Mouse (Mus musculus) hindbrain, embryonic 15.5 days (tissue): ENCODE data around the gene Triobp. TPM values are rescaled to one million over a fixed set of nuclear protein-coding genes. Genes with fewer than 3 reads are reported as not detected.

Source experiments
- ATAC-seq: fragments of 200-750 bp; cut with Nextera tagmentation; 2 replicates; pipeline ENCODE4 v1.8.0; 2017; ENCODE audit warnings: low read depth, moderate number of reproducible peaks, moderate TSS enrichment; ENCODE audit not compliant: low FRiP score
- H3K27ac ChIP-seq: fragments of 300-500 bp; sonication (generic); replicated peaks from 2 replicates; pipeline ENCODE4 v1.5.1; 2015; ENCODE audit warnings: mild to moderate bottlenecking, inconsistent platforms
- H3K27me3 ChIP-seq: fragments of 300-500 bp; sonication (generic); 2 replicates; pipeline ENCODE4 v1.6.1; 2015; ENCODE audit warnings: control low read depth, inconsistent platforms
- H3K36me3 ChIP-seq: fragments of 300-500 bp; sonication (generic); 2 replicates; pipeline ENCODE4 v1.6.1; 2015; ENCODE audit warnings: control low read depth, inconsistent platforms
- H3K4me1 ChIP-seq: fragments of 300-500 bp; sonication (generic); replicated peaks from 2 replicates; pipeline ENCODE4 v1.6.1; 2015; ENCODE audit warnings: control low read depth, inconsistent platforms
- H3K4me2 ChIP-seq: fragments of 300-500 bp; sonication (generic); 2 replicates; pipeline ENCODE4 v1.6.1; 2015; ENCODE audit warnings: moderate library complexity, mild to moderate bottlenecking, inconsistent platforms
- H3K4me3 ChIP-seq: fragments of 300-500 bp; sonication (generic); 2 replicates; pipeline ENCODE4 v1.5.1; 2015; ENCODE audit warnings: mild to moderate bottlenecking, inconsistent platforms
- H3K9ac ChIP-seq: fragments of 300-500 bp; sonication (generic); 2 replicates; pipeline ENCODE4 v1.6.1; 2015; ENCODE audit warnings: inconsistent platforms
- H3K9me3 ChIP-seq: fragments of 300-500 bp; sonication (generic); 2 replicates; pipeline ENCODE4 v1.6.1; 2016; ENCODE audit warnings: control low read depth, inconsistent platforms
- WGBS: fragments of 180-500 bp; shearing (Covaris S2); methylation state at CpG from one replicate; pipeline ENCODE4 v1.1.7; 2015; 5-methylcytosine and 5-hydroxymethylcytosine counted together
- microRNA-seq: library from miRNA; unstranded; fragments of <30 nt; microRNA quantifications from one replicate; pipeline ENCODE4, GENCODE M21; 2016
- polyA plus RNA-seq: library from polyadenylated mRNA; unstranded; fragments of >200 nt; fragmentation: Nextera tagmentation; extraction: Ambion mirVana; gene quantifications from 2 replicates; pipeline ENCODE4 v1.2.1, GENCODE M21; 2015

Triobp gene
- polyA plus RNA-seq, 1 experiment from 2014 or later = 42.7 TPM

DNA sequence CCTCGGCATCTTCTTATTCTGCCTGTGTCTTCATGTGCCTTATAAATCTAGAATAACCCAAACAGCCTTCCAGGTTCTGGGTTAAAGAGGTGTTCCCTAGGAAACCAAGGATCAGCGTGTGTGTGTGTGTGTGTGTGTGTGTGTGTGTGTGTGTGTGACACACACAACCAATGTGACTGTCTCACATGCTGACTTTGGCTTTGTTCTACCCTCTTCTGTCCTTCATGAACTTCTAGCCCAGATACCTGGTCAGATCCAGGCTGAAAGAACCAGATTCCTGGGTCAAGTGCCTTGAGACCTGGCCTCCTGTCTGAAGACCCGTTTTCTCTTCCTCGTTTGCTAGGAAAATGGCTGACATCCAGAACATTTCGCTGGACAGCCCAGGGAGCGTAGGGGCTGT lies 94.1 kb downstream of the Triobp start, which contains the start of gene Galr3:
TSS of gene Galr3 (plus strand) at position 301 of the 400 bp plus-strand sequence.
- no peaks in the 10 kb centered on the region for H3K9me3 ChIP-seq
- H3K4me3 ChIP-seq = peak within 1 kb of the TSS; percentile 51
- 79% methylated on average over 6 of the region's 6 CpGs for WGBS
- peak within 1 kb of the TSS; percentile 74 for H3K4me2 ChIP-seq
- H3K36me3 ChIP-seq = no peaks in the 10 kb centered on the region
- H3K4me1 ChIP-seq = peaks cover 38% of the 10 kb centered on the region
- no peak for ATAC-seq
- peak within 1 kb of the TSS; percentile 43 for H3K27ac ChIP-seq
- H3K27me3 ChIP-seq = peaks cover 33% of the 10 kb centered on the region
- H3K9ac ChIP-seq = peak within 1 kb of the TSS; percentile 48

DNA sequence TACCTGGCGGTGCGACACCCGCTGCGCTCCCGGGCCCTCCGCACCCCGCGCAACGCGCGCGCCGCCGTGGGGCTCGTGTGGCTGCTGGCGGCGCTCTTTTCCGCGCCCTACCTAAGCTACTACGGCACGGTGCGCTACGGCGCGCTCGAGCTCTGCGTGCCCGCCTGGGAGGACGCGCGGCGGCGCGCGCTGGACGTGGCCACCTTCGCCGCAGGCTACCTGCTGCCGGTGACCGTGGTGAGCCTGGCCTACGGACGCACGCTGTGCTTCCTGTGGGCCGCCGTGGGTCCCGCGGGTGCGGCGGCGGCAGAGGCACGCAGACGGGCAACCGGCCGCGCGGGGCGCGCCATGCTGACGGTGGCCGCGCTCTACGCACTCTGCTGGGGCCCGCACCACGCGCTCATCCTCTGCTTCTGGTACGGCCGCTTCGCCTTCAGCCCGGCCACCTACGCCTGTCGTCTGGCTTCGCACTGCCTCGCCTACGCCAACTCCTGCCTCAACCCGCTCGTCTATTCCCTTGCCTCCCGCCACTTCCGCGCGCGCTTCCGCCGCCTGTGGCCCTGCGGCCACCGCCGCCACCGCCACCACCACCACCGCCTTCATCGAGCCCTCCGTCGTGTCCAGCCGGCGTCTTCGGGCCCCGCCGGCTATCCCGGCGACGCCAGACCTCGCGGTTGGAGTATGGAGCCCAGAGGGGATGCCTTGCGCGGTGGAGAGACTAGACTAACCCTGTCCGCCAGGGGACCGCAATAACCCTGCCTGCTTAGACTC lies 95.4 kb downstream of the Triobp start:
- H3K36me3 ChIP-seq = no peaks in the 10 kb centered on the region
- H3K27ac ChIP-seq = peak overlapping the region; percentile 43
- peak; percentile 55 for ATAC-seq
- H3K4me1 ChIP-seq = peaks cover 35% of the 10 kb centered on the region
- peak overlapping the region; percentile 48 for H3K9ac ChIP-seq
- peaks cover 33% of the 10 kb centered on the region for H3K27me3 ChIP-seq
- H3K9me3 ChIP-seq = no peaks in the 10 kb centered on the region
- H3K4me3 ChIP-seq = peak overlapping the region; percentile 51
- peak overlapping the region; percentile 74 for H3K4me2 ChIP-seq
- under 1% methylated on average over 100 of the region's 105 CpGs for WGBS

DNA sequence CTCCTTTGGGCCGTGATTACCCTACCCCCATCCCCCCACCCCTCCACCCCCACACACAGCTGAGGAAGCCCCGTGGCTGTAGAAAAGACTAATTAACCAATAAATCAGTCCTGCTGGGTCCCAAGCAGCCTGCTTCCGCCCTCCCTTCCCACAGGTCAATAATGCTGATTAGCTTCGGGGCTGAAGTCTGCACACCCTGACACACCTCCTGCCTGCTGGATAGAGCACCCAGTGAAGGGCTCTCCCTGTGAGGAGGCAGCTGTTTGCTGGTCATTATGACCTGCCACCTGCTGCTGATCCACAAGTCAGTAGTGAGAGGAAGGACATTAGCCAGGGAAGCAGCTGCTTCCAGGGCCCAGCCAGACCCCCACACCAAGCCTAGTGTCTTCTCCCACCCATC lies 97.3 kb downstream of the Triobp start:
- H3K27ac ChIP-seq = no peak overlapping the region
- no peak for ATAC-seq
- no peak overlapping the region for H3K4me2 ChIP-seq
- H3K9ac ChIP-seq = no peak overlapping the region
- WGBS = 0% methylated on average over 4 of the region's 4 CpGs
- no peaks in the 10 kb centered on the region for H3K36me3 ChIP-seq
- no peak overlapping the region for H3K4me3 ChIP-seq
- H3K27me3 ChIP-seq = peaks cover 31% of the 10 kb centered on the region
- H3K4me1 ChIP-seq = peaks cover 30% of the 10 kb centered on the region
- no peaks in the 10 kb centered on the region for H3K9me3 ChIP-seq

DNA sequence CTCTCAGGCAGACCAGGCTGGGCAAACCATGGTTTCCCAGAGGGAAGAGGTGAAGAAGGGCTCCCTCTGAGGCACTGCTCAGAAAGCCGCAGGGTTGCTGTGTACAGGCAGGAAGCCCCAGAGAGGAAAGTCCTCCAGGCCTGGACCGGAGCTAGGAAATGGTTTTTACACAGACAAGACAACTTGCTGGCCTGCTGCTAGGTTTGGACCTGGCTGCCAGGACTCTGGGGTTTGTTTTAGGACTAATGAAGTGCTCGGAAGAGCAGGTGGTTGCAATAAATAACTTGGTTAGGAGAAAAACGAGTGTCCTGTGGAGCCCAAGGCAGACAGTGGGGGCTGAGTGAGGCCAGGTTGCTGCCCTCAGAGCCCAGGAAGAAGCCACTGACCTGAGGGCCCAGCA lies 100.7 kb downstream of the Triobp start:
- Histone ChIP-seq H3K27ac (no peak overlapping the region), H3K9me3 (no peaks in the 10 kb centered on the region), H3K9ac (no peak overlapping the region), H3K36me3 (peaks cover 9% of the 10 kb centered on the region; the same call in 1 of the 2 replicates), H3K4me3 (no peak overlapping the region), H3K4me2 (no peak overlapping the region), H3K27me3 (0 out of 2 replicates have a peak, but pooled peaks cover 6% of the 10 kb centered on the region), H3K4me1 (peaks cover 7% of the 10 kb centered on the region; the same call in 1 of the 2 replicates)
- 67% methylated on average over 4 of the region's 4 CpGs for WGBS
- no peak for ATAC-seq

DNA sequence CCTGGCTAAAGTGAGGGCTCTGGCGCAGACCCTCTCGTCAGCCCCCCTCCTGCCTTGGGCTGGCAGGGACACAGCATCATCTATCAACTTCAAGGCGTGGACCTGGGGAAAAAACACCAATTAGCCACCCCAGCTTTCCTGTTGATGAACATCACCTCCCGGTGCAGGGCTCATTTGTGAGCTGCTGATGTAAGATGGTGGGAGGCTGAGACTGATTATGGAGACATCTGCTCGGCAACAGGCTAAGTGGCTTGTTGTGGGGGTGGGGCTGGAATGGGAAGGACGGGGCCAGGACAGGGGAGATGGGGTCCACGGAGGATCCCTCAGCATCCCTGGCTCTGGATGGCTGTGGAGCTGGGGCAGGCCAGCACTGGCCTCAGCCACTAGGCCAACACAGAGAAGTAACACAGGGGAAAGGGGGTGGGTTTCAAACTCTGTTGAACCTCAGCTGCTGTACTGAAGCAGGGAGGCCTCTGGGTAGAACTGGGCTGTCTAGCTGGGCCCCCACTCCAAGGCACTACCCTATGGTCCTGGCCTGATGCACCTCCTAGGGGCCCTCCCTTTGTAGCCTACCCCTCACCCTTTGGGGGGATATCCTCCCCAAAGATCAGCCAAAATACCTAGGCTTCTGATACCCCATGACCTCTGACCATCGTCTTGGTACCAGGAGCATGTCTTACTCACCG lies 102.8 kb downstream of the Triobp start:
- Histone ChIP-seq H3K9ac (no peak overlapping the region), H3K27ac (no peak overlapping the region), H3K4me3 (no peak overlapping the region), H3K27me3 (no peaks in the 10 kb centered on the region), H3K9me3 (no peaks in the 10 kb centered on the region), H3K4me2 (no peak overlapping the region), H3K4me1 (0 out of 2 replicates have a peak, but pooled peaks cover 3% of the 10 kb centered on the region), H3K36me3 (peaks cover 29% of the 10 kb centered on the region)
- WGBS = 45% methylated on average over 9 of the region's 9 CpGs
- peak; percentile 40 for ATAC-seq

DNA sequence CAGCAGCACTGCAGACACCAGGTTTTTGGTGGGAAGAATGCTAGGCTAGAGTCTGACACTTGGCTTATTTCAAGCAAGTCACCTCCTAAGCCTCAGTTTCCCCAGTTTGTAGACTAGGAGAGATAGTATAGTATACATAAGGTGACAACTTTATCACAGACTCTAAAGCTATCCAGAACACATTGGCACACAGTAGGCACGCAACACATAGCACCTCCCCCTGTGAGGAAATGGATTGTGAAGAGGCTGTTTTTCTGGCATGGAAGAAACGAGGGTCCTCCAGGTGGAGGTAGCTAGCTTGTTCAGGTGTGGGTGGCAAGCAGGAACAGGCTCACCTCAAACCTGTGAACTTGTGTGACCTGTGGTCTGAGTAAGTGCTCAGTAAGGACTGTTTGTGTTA lies 103.4 kb downstream of the Triobp start:
- Histone ChIP-seq H3K9me3 (no peaks in the 10 kb centered on the region), H3K27me3 (no peaks in the 10 kb centered on the region), H3K4me1 (0 out of 2 replicates have a peak, but pooled peaks cover 3% of the 10 kb centered on the region), H3K36me3 (peaks cover 36% of the 10 kb centered on the region), H3K4me3 (no peak overlapping the region), H3K27ac (no peak overlapping the region), H3K9ac (no peak overlapping the region), H3K4me2 (no peak overlapping the region)
- ATAC-seq = no peak
- 89% methylated on average over 2 of the region's 2 CpGs for WGBS

DNA sequence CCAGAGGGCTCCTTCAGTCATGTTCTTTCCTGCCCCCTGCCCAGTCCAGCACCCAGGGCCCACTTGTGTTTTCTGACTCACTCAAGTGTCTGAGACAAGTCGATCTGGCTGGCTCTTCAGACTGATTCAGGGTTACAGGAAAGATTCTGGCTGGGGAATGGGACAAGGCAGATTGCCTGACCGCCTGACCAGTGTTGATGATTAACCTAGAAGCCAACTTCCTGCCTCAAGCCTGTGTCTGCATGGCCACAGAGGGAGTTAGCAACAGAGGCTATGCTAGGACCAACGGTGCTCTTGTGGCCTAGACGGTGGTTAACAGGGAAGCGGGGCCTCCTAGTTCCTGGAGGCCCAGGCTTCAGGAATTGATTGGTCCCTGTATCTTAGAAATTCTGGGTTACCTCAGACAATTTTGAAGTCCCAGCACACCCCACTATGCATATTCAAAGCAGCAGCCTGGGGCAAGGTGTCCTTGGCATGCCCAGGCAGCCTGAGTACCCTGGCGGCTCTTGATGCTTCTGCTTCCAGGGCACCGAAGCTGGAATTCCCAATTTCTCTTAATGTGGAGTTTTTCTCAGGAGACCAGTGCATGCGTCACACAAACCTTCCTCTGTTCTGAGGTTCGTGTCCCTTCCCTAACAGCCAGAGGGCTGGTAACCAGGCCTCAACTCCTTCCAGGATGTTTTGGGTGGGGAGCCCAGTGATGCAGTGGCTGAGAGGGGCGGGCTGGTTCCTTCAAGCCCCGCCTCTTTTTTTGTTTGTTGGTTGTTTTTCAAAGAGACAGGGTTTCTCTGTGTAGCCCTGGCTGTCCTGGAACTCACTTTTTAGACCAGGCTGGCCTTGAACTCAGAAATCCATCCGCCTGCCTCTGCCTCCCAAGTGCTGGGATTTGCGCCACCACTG lies 104.2 kb downstream of the Triobp start:
- no peak overlapping the region for H3K27ac ChIP-seq
- no peak for ATAC-seq

DNA sequence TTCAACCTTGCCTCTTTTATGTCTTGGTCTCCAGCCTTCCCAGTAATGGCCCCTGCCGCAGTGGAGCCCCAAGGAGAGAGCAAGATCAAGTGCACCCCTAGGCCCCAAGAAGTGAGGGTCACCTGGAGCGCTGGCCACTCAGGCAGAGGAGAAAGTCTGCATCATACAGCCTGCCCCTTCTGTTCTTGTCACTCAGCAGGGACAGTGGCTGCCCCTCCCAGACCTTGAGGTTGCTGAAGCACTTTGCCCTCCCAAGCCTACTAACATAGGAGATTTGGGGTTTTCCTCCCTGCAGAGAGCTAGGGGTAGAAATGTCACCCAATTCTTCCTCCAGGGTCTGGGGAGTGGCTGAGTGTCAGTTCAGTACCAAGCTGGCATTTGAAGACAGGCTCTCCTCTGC lies 104.8 kb downstream of the Triobp start:
- 86% methylated on average over 2 of the region's 2 CpGs for WGBS
- H3K4me1 ChIP-seq = 0 out of 2 replicates have a peak, but pooled peaks cover 3% of the 10 kb centered on the region
- H3K4me3 ChIP-seq = no peak overlapping the region
- H3K9ac ChIP-seq = no peak overlapping the region
- H3K36me3 ChIP-seq = peaks cover 49% of the 10 kb centered on the region
- H3K27ac ChIP-seq = no peak overlapping the region
- no peaks in the 10 kb centered on the region for H3K27me3 ChIP-seq
- ATAC-seq = no peak
- no peaks in the 10 kb centered on the region for H3K9me3 ChIP-seq
- no peak overlapping the region for H3K4me2 ChIP-seq

More for the DNA sequence above, 104.2 kb downstream of the Triobp start:
- Histone ChIP-seq H3K4me2 (no peak overlapping the region), H3K36me3 (peaks cover 43% of the 10 kb centered on the region), H3K27me3 (no peaks in the 10 kb centered on the region), H3K9ac (no peak overlapping the region), H3K4me1 (0 out of 2 replicates have a peak, but pooled peaks cover 3% of the 10 kb centered on the region), H3K9me3 (no peaks in the 10 kb centered on the region), H3K4me3 (no peak overlapping the region)
- WGBS = 68% methylated on average over 13 of the region's 13 CpGs

Small RNA genes lying within 50 kb of the gene (microRNA-seq; reads per million reads assigned to microRNA genes)
- 2.2 reads per million, percentile 3 among the genes with 10 or more reads in this experiment for gene Mir6956

Other genes with a start within 250 kb of the Triobp start
- 10.6 and 11.7 TPM in 2 replicates for gene Elfn2, start 229.0 kb upstream of the Triobp start, polyA plus RNA-seq
- 21.5 and 42.1 TPM in 2 replicates for gene Mfng, start 174.2 kb upstream of the Triobp start, polyA plus RNA-seq
- gene Card10, start 144.7 kb upstream of the Triobp start, polyA plus RNA-seq = 2.4 and 2.6 TPM in 2 replicates
- gene Cdc42ep1, start 105.1 kb upstream of the Triobp start, polyA plus RNA-seq = 14.7 and 15.5 TPM in 2 replicates
- gene Lgals2, start 92.2 kb upstream of the Triobp start, polyA plus RNA-seq = 0.68 TPM in 1 of 2 replicates, not detected in the other
- gene Gga1, start 70.5 kb upstream of the Triobp start, polyA plus RNA-seq = 44.7 and 51.9 TPM in 2 replicates
- gene Gm49510, start 48.1 kb upstream of the Triobp start, polyA plus RNA-seq = not detected in 2 replicates
- 4.2 and 4.5 TPM in 2 replicates for gene Sh3bp1, start 48.0 kb upstream of the Triobp start, polyA plus RNA-seq
- 96.1 and 110 TPM in 2 replicates for gene Pdxp, start 33.8 kb upstream of the Triobp start, polyA plus RNA-seq
- gene Lgals1, start 21.0 kb upstream of the Triobp start, polyA plus RNA-seq = 113 and 134 TPM in 2 replicates
- gene Nol12, start 12.8 kb upstream of the Triobp start, polyA plus RNA-seq = 57.3 and 69.1 TPM in 2 replicates
- 214 and 226 TPM in 2 replicates for gene H1f0, start 80.7 kb downstream of the Triobp start, polyA plus RNA-seq
- gene Galr3, start 94.2 kb downstream of the Triobp start, polyA plus RNA-seq = 0.13 and 0.38 TPM in 2 replicates
- gene Ankrd54, start 115.2 kb downstream of the Triobp start, polyA plus RNA-seq = 56.0 and 59.7 TPM in 2 replicates
- gene Eif3l, start 127.5 kb downstream of the Triobp start, polyA plus RNA-seq = 167 and 177 TPM in 2 replicates
- gene Micall1, start 161.2 kb downstream of the Triobp start, polyA plus RNA-seq = 12.4 and 15.0 TPM in 2 replicates
- gene Polr2f, start 193.3 kb downstream of the Triobp start, polyA plus RNA-seq = 253 and 258 TPM in 2 replicates
- 17.2 and 22.0 TPM in 2 replicates for gene 1700088E04Rik, start 193.5 kb downstream of the Triobp start, polyA plus RNA-seq
- gene Sox10, start 217.5 kb downstream of the Triobp start, polyA plus RNA-seq = 8.2 and 8.9 TPM in 2 replicates